In genomic region chr10:11439342-11439741, GRCm38 (mm10) we compare ENCODE assay signal across 18 mouse cellular contexts.
DNase-seq lines count a peak whose midpoint lies in the region; TF ChIP-seq lines count a peak whose summit lies in the region.
"Had no signal": no experiment of that assay in that cellular context is flagged by ENCODE, and none has a peak within 500 bp of the region (broad histone marks: within the 10 kb centered on the region; RNA-seq: fewer than 3 reads in every experiment).

No protein-coding gene starts in this region.

- TF ChIP-seq EP300 in ES-Bruce4 (IDR thresholded peaks at IDR 0.05; ENCODE audit: insufficient read depth, low read depth, low read length): no peak

- no peak for TF ChIP-seq POLR2A in ES-Bruce4 (IDR thresholded peaks at IDR 0.05; ENCODE audit: insufficient read depth, low read length)

- H3K36me3 ChIP-seq in ES-Bruce4 (ENCODE audit: control insufficient read depth, insufficient read depth, low read length, poor library complexity, severe bottlenecking): no peaks in the 10 kb centered on the region
- H3K36me3 ChIP-seq: embryonic facial prominence, embryonic 13.5 days; forebrain, embryonic 12.5 days; heart, embryonic 10.5 days; hindbrain, embryonic 12.5 days had no signal

- TF ChIP-seq CTCF in layer of hippocampus, adult 2 months (conservative IDR thresholded peaks at IDR 0.05): peak; percentile 37
- peak; percentile 55 for TF ChIP-seq CTCF in ES-Bruce4 (IDR thresholded peaks at IDR 0.05; ENCODE audit: low read depth, low read length)

- H3K4me3 ChIP-seq in layer of hippocampus, adult 2 months: no peak overlapping the region
- H3K4me3 ChIP-seq in ES-Bruce4 (ENCODE audit: low read depth, low read length): no peak overlapping the region
- H3K4me3 ChIP-seq: embryonic facial prominence, embryonic 13.5 days; forebrain, embryonic 12.5 days; heart, embryonic 10.5 days; hindbrain, embryonic 12.5 days had no signal

- H3K4me1 ChIP-seq in ES-Bruce4 (ENCODE audit: control insufficient read depth, insufficient read depth, low read length): no peaks in the 10 kb centered on the region
- H3K4me1 ChIP-seq: embryonic facial prominence, embryonic 13.5 days; forebrain, embryonic 12.5 days; heart, embryonic 10.5 days; hindbrain, embryonic 12.5 days had no signal

- no peaks in the 10 kb centered on the region for H3K27me3 ChIP-seq in ES-Bruce4 (ENCODE audit: control insufficient read depth, insufficient read depth, low read length, poor library complexity, severe bottlenecking)
- H3K27me3 ChIP-seq: embryonic facial prominence, embryonic 13.5 days; forebrain, embryonic 12.5 days; hindbrain, embryonic 12.5 days had no signal

- no peaks in the 10 kb centered on the region for H3K9me3 ChIP-seq in ES-Bruce4 (replicated peaks; ENCODE audit: control insufficient read depth, insufficient read depth, low read length, poor library complexity, severe bottlenecking)
- H3K9me3 ChIP-seq: embryonic facial prominence, embryonic 13.5 days; forebrain, embryonic 12.5 days; heart, embryonic 10.5 days; hindbrain, embryonic 12.5 days had no signal

- H3K9ac ChIP-seq in ES-Bruce4 (ENCODE audit: low read depth, poor library complexity, severe bottlenecking): no peak overlapping the region
- H3K9ac ChIP-seq: embryonic facial prominence, embryonic 13.5 days; forebrain, embryonic 12.5 days; hindbrain, embryonic 12.5 days had no signal

- DNase-seq in layer of hippocampus, adult 2 months (ENCODE audit: low spot score in 2 of 2): no peak
- DNase-seq in layer of hippocampus, adult 18-20 months (ENCODE audit: low spot score in 2 of 2): no peak
- peak; percentile 4 for DNase-seq in A20 (ENCODE audit: low read depth, low spot score)
- DNase-seq in ZHBTc4 (ENCODE audit: low read depth, low spot score): peak; percentile 50
- DNase-seq in urinary bladder, adult 18-20 months (ENCODE audit: low spot score in 2 of 2): no peak
- DNase-seq in spleen, adult 12 weeks (ENCODE audit: low spot score): no peak
- DNase-seq: adrenal gland, postnatal 10 days; cerebellum, adult 11 months; cerebellum, adult 9-10 months; cerebellum, postnatal 25 days; gastrocnemius, postnatal 14 days; heart, postnatal 10 days; heart, postnatal 4 days had no signal

- H3K27ac ChIP-seq in layer of hippocampus, adult 2 months: no peak overlapping the region
- H3K27ac ChIP-seq in ES-Bruce4 (ENCODE audit: insufficient read depth, low read length): no peak overlapping the region
- H3K27ac ChIP-seq: embryonic facial prominence, embryonic 13.5 days; forebrain, embryonic 12.5 days; heart, embryonic 10.5 days; hindbrain, embryonic 12.5 days had no signal

Comparison
In these comparisons a context has a peak if more than half of its experiments do, and no peak if none do; other contexts are left out.
1. DNase-seq: peak in A20 (single experiment) and ZHBTc4 (single experiment); none in layer of hippocampus, adult 2 months (0 of 2), layer of hippocampus, adult 18-20 months (0 of 2), urinary bladder, adult 18-20 months (0 of 2) and spleen, adult 12 weeks (single experiment).